Mouse (Mus musculus): ENCODE measurements around the gene Aoah.

DNA sequence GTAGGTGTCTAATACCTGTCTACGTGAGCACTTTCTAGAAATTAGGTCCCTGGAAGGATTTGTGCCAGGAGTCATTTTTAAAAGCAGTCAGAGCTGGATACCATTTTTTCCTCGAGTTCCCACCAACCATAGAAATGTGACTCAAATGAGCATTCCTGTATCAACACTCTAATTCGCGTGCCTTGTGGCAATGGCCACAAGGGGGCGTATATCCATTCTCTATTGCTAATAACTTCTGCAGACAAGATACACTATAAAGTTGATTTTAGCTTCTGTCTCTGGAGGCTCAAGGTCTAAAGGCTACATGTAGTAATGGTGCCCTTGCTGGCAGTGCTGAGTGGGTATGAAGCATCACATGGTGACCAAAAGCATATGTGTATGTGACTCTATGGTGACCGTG is 146.5 kb downstream of the Aoah start:
- TF ChIP-seq CTCF (conservative IDR thresholded peaks at IDR 0.05; ENCODE audit: low read length): peak; percentile 93
- TF ChIP-seq POU5F1 (IDR thresholded peaks at IDR 0.05; ENCODE audit: borderline replicate concordance, low read length): no peak

Measured in E14TG2a.4 (cell line).